Mouse (Mus musculus) forebrain, embryonic 14.5 days (tissue): ENCODE measurements around the gene Baiap2l1. TPM values are rescaled to one million over a fixed set of nuclear protein-coding genes. Genes with fewer than 3 reads are reported as not detected.

Source experiments
- ATAC-seq: fragments of 200-750 bp; cut with Nextera tagmentation; 2 replicates; pipeline ENCODE4 v1.8.0; 2017; ENCODE audit warnings: mild to moderate bottlenecking, moderate library complexity
- DNase-seq: peaks from one replicate; pipeline ENCODE4 v3.0.0-alpha.2; 2015; ENCODE audit warnings: low spot score
- H3K27ac ChIP-seq: fragments of 300-500 bp; sonication (generic); 2 replicates; pipeline ENCODE4 v1.5.1; 2014; ENCODE audit warnings: low read depth, mild to moderate bottlenecking, control low read depth, low read length, moderate library complexity
- H3K27me3 ChIP-seq: fragments of 300-500 bp; sonication (generic); replicated peaks from 2 replicates; pipeline ENCODE4 v1.6.1; 2014; ENCODE audit warnings: low read length, control low read depth, mixed read lengths; ENCODE audit not compliant: control insufficient read depth, insufficient read depth
- H3K36me3 ChIP-seq: fragments of 300-500 bp; sonication (generic); 2 replicates; pipeline ENCODE4 v1.6.1; 2014; ENCODE audit warnings: low read length, control low read depth; ENCODE audit not compliant: control insufficient read depth, insufficient read depth
- H3K4me1 ChIP-seq: fragments of 300-500 bp; sonication (generic); 2 replicates; pipeline ENCODE4 v1.6.1; 2014; ENCODE audit warnings: antibody characterized with exemption, low read length, control low read depth; ENCODE audit not compliant: control insufficient read depth, insufficient read depth
- H3K4me2 ChIP-seq: fragments of 300-500 bp; sonication (generic); 2 replicates; pipeline ENCODE4 v1.6.1; 2014; ENCODE audit warnings: mild to moderate bottlenecking, control low read depth, low read length
- H3K4me3 ChIP-seq: fragments of 300-500 bp; sonication (generic); 2 replicates; pipeline ENCODE4 v1.5.1; 2014; ENCODE audit warnings: low read depth, low read length, control low read depth
- H3K9ac ChIP-seq: fragments of 300-500 bp; sonication (generic); 2 replicates; pipeline ENCODE4 v1.6.1; 2014; ENCODE audit warnings: mild to moderate bottlenecking, low read length, control low read depth, moderate library complexity
- H3K9me3 ChIP-seq: fragments of 300-500 bp; sonication (generic); replicated peaks from 2 replicates; pipeline ENCODE4 v1.6.1; 2016; ENCODE audit warnings: low read length, control low read depth, mixed read lengths; ENCODE audit not compliant: control insufficient read depth
- WGBS: fragments of 180-500 bp; shearing (Covaris S2); extraction: QIAGEN DNeasy Blood & Tissue Kit; methylation state at CpG from one replicate; pipeline ENCODE4 v1.1.7; 2014; 5-methylcytosine and 5-hydroxymethylcytosine counted together
- polyA plus RNA-seq: library from polyadenylated mRNA; unstranded; fragments of >200 nt; fragmentation: Nextera tagmentation; extraction: Ambion mirVana; gene quantifications from 2 replicates; pipeline ENCODE4 v1.2.1, GENCODE M21; 2014

Baiap2l1 gene
- polyA plus RNA-seq, 1 experiment from 2014 or later = 0.81 TPM

- Histone ChIP-seq H3K4me3 (no peak overlapping the region), H3K27ac (no peak overlapping the region), H3K9me3 (no peaks in the 10 kb centered on the region), H3K9ac (no peak overlapping the region), H3K36me3 (no peaks in the 10 kb centered on the region), H3K27me3 (no peaks in the 10 kb centered on the region), H3K4me1 (no peaks in the 10 kb centered on the region), H3K4me2 (no peak overlapping the region)
- ATAC-seq (no peak), DNase-seq (no peak)
- 91% methylated on average over 11 of the region's 11 CpGs for WGBS
Observed at GRCm38 (mm10) chr5:144334010-144334409, 23.9 kb downstream of the Baiap2l1 start.

- no peaks in the 10 kb centered on the region for H3K36me3 ChIP-seq
- no peaks in the 10 kb centered on the region for H3K9me3 ChIP-seq
- H3K27ac ChIP-seq = no peak overlapping the region
- no peaks in the 10 kb centered on the region for H3K27me3 ChIP-seq
- ATAC-seq = no peak
- no peaks in the 10 kb centered on the region for H3K4me1 ChIP-seq
- WGBS = 82% methylated on average over 3 of the region's 3 CpGs
- no peak overlapping the region for H3K4me2 ChIP-seq
- no peak for DNase-seq
- H3K9ac ChIP-seq = no peak overlapping the region
- no peak overlapping the region for H3K4me3 ChIP-seq
Observed at GRCm38 (mm10) chr5:144322717-144323116, 35.2 kb downstream of the Baiap2l1 start.

- ATAC-seq = no peak
- H3K4me1 ChIP-seq = no peaks in the 10 kb centered on the region
- H3K4me2 ChIP-seq = no peak overlapping the region
- no peak overlapping the region for H3K4me3 ChIP-seq
- H3K27me3 ChIP-seq = no peaks in the 10 kb centered on the region
- no peaks in the 10 kb centered on the region for H3K9me3 ChIP-seq
- no peak for DNase-seq
- 83% methylated on average over 7 of the region's 7 CpGs for WGBS
- H3K27ac ChIP-seq = no peak overlapping the region
- H3K36me3 ChIP-seq = no peaks in the 10 kb centered on the region
- no peak overlapping the region for H3K9ac ChIP-seq
Observed at GRCm38 (mm10) chr5:144321681-144322080, 36.2 kb downstream of the Baiap2l1 start.

GRCm38 (mm10) chr5:144318286-144318685 lies 39.6 kb downstream of the Baiap2l1 start:
- Histone ChIP-seq H3K27ac (no peak overlapping the region), H3K9me3 (no peaks in the 10 kb centered on the region), H3K27me3 (no peaks in the 10 kb centered on the region), H3K9ac (no peak overlapping the region), H3K4me3 (no peak overlapping the region), H3K4me1 (no peaks in the 10 kb centered on the region), H3K36me3 (no peaks in the 10 kb centered on the region), H3K4me2 (no peak overlapping the region)
- ATAC-seq (no peak), DNase-seq (no peak)
- WGBS = 45% methylated on average over 6 of the region's 6 CpGs

- no peak overlapping the region for H3K27ac ChIP-seq
- no peak for ATAC-seq
Observed at GRCm38 (mm10) chr5:144317426-144317825, 40.5 kb downstream of the Baiap2l1 start.

GRCm38 (mm10) chr5:144316442-144316841 lies 41.5 kb downstream of the Baiap2l1 start:
- no peaks in the 10 kb centered on the region for H3K9me3 ChIP-seq
- H3K36me3 ChIP-seq = no peaks in the 10 kb centered on the region
- DNase-seq = no peak
- ATAC-seq = no peak
- no peaks in the 10 kb centered on the region for H3K4me1 ChIP-seq
- WGBS = 73% methylated on average over 3 of the region's 3 CpGs
- no peaks in the 10 kb centered on the region for H3K27me3 ChIP-seq
- no peak overlapping the region for H3K4me3 ChIP-seq
- H3K27ac ChIP-seq = no peak overlapping the region
- H3K9ac ChIP-seq = no peak overlapping the region
- H3K4me2 ChIP-seq = no peak overlapping the region

More at GRCm38 (mm10) chr5:144317426-144317825, 40.5 kb downstream of the Baiap2l1 start:
- Histone ChIP-seq H3K4me2 (no peak overlapping the region), H3K4me3 (no peak overlapping the region), H3K9ac (no peak overlapping the region), H3K4me1 (no peaks in the 10 kb centered on the region), H3K27me3 (no peaks in the 10 kb centered on the region), H3K9me3 (no peaks in the 10 kb centered on the region), H3K36me3 (no peaks in the 10 kb centered on the region)
- 90% methylated on average over 8 of the region's 8 CpGs for WGBS
- DNase-seq = no peak

GRCm38 (mm10) chr5:144314731-144315494 lies 43.0 kb downstream of the Baiap2l1 start:
- no peak for DNase-seq
- no peak overlapping the region for H3K4me3 ChIP-seq
- H3K9ac ChIP-seq = no peak overlapping the region
- WGBS = 95% methylated on average over 12 of the region's 12 CpGs
- H3K9me3 ChIP-seq = no peaks in the 10 kb centered on the region
- no peaks in the 10 kb centered on the region for H3K4me1 ChIP-seq
- no peak overlapping the region for H3K4me2 ChIP-seq
- no peak overlapping the region for H3K27ac ChIP-seq
- no peak for ATAC-seq
- H3K36me3 ChIP-seq = no peaks in the 10 kb centered on the region
- no peaks in the 10 kb centered on the region for H3K27me3 ChIP-seq

- no peak overlapping the region for H3K4me2 ChIP-seq
- ATAC-seq (no peak), DNase-seq (no peak)
- H3K27me3 ChIP-seq = no peaks in the 10 kb centered on the region
- H3K4me1 ChIP-seq = no peaks in the 10 kb centered on the region
- no peaks in the 10 kb centered on the region for H3K36me3 ChIP-seq
- H3K4me3 ChIP-seq = no peak overlapping the region
- H3K27ac ChIP-seq = no peak overlapping the region
- no peaks in the 10 kb centered on the region for H3K9me3 ChIP-seq
- WGBS = 33% methylated on average over 5 of the region's 5 CpGs
- no peak overlapping the region for H3K9ac ChIP-seq
Observed at GRCm38 (mm10) chr5:144313335-144313734, 44.6 kb downstream of the Baiap2l1 start.

- 91% methylated on average over 7 of the region's 7 CpGs for WGBS
- Histone ChIP-seq H3K27me3 (no peaks in the 10 kb centered on the region), H3K9me3 (no peaks in the 10 kb centered on the region), H3K27ac (no peak overlapping the region), H3K4me3 (no peak overlapping the region), H3K4me2 (no peak overlapping the region), H3K9ac (no peak overlapping the region), H3K4me1 (no peaks in the 10 kb centered on the region), H3K36me3 (no peaks in the 10 kb centered on the region)
- DNase-seq (no peak), ATAC-seq (no peak)
Observed at GRCm38 (mm10) chr5:144312183-144312582, 45.7 kb downstream of the Baiap2l1 start.
